Mouse (Mus musculus) lung, postnatal 0 days (tissue): Measurements from ENCODE around the gene Rnf26. TPM values are rescaled to one million over a fixed set of nuclear protein-coding genes. Genes with fewer than 3 reads are reported as not detected.

Experiments
- ATAC-seq: fragments of 200-750 bp; cut with Nextera tagmentation; 2 replicates; pipeline ENCODE4 v1.8.0; 2017; ENCODE audit warnings: moderate library complexity
- DNase-seq: peaks from one replicate; pipeline ENCODE4 v3.0.0-alpha.2; 2016; ENCODE audit warnings: low spot score
- H3K27ac ChIP-seq: fragments of 300-500 bp; sonication (generic); 2 replicates; pipeline ENCODE4 v1.5.1; 2014; ENCODE audit warnings: antibody characterized with exemption, mild to moderate bottlenecking, low read length, mixed read lengths
- H3K27me3 ChIP-seq: fragments of 300-500 bp; sonication (generic); replicated peaks from 2 replicates; pipeline ENCODE4 v1.6.1; 2014; ENCODE audit warnings: low read length, mixed read lengths; ENCODE audit not compliant: insufficient read depth
- H3K36me3 ChIP-seq: fragments of 300-500 bp; sonication (generic); 2 replicates; pipeline ENCODE4 v1.6.1; 2014; ENCODE audit warnings: low read length, mixed read lengths; ENCODE audit not compliant: insufficient read depth
- H3K4me1 ChIP-seq: fragments of 300-500 bp; sonication (generic); 2 replicates; pipeline ENCODE4 v1.6.1; 2014; ENCODE audit warnings: antibody characterized with exemption, low read depth, low read length, mixed read lengths; ENCODE audit not compliant: insufficient read depth
- H3K4me2 ChIP-seq: fragments of 300-500 bp; sonication (generic); replicated peaks from 2 replicates; pipeline ENCODE4 v1.6.1; 2014; ENCODE audit warnings: low read depth, mild to moderate bottlenecking, low read length, moderate library complexity, mixed read lengths
- H3K4me3 ChIP-seq: fragments of 300-500 bp; sonication (generic); 2 replicates; pipeline ENCODE4 v1.5.1; 2014; ENCODE audit warnings: low read depth, low read length
- H3K9ac ChIP-seq: fragments of 300-500 bp; sonication (generic); replicated peaks from 2 replicates; pipeline ENCODE4 v1.6.1; 2014; ENCODE audit warnings: low read depth, mild to moderate bottlenecking
- H3K9me3 ChIP-seq: fragments of 300-500 bp; sonication (generic); 2 replicates; pipeline ENCODE4 v1.6.1; 2016; ENCODE audit warnings: low read length, mixed read lengths
- CTCF ChIP-seq: IDR thresholded peaks from 2 replicates; pipeline ENCODE4 v1.5.1; 2016; ENCODE audit warnings: antibody characterized with exemption, mild to moderate bottlenecking
- EP300 ChIP-seq: IDR thresholded peaks from 2 replicates; pipeline ENCODE4 v1.6.1; 2016; ENCODE audit warnings: antibody characterized with exemption, mild to moderate bottlenecking, control low read depth
- WGBS: fragments of 180-500 bp; shearing (Covaris S2); extraction: QIAGEN DNeasy Blood & Tissue Kit; methylation state at CpG from one replicate; pipeline ENCODE4 v1.1.7; 2014; 5-methylcytosine and 5-hydroxymethylcytosine counted together
- polyA plus RNA-seq: library from polyadenylated mRNA; unstranded; fragments of >200 nt; fragmentation: Nextera tagmentation; extraction: Ambion mirVana; gene quantifications from 2 replicates; pipeline ENCODE4 v1.2.1, GENCODE M21; 2015

The Rnf26 gene
- polyA plus RNA-seq, 1 experiment from 2014 or later: 19.0 TPM

DNA sequence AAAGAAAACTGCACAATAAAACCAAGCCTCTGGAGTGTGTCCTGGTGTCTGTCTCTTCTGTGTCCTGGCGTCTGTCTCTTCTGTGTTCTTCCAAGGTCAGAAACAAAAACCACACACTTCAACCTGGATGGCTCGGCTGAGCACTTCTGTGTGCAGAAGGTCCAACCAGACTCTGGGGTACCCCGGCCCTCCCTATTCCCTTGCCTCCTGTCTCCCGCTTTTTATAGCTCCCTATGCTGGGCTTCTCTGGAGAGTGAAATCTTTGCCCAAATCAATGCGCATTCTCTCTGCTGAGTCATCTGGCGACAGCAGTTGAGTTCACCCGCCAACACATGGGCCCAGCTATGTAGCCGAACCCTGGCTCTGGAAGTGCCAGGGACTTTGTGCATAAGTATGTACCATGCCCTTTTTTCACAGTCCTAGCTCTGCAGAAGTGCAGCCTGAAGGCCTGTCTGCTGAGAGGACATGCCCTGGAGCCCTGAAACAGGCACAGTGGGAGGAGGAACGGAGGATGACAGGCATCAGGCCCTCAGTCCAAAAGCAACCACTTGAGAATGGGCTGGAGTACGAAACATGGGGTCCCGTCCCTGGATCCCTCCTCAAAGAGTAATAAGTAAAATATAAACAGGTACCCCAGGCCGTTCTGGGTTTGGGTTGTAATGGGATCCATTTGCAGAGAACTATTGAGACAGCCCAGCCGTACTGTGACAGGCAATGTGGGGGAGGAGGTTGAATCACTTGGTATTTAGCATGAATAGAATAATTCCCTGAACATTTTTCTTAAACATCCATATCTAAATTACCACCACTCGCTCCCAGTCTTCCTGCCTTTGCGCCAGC, 64.6 kb downstream of the Rnf26 start:
- Histone ChIP-seq H3K4me1 (no peaks in the 10 kb centered on the region), H3K27ac (no peak overlapping the region), H3K9ac (no peak overlapping the region), H3K36me3 (no peaks in the 10 kb centered on the region), H3K4me3 (no peak overlapping the region), H3K27me3 (peaks cover 8% of the 10 kb centered on the region), H3K4me2 (no peak overlapping the region), H3K9me3 (no peaks in the 10 kb centered on the region)
- DNase-seq (no peak), ATAC-seq (no peak)
- WGBS: 68% methylated on average over 15 of the region's 15 CpGs
- TF ChIP-seq EP300 (no peak), CTCF (no peak)

- no peak overlapping the region for H3K27ac ChIP-seq
- 64% methylated on average over 14 of the region's 14 CpGs for WGBS
- H3K4me3 ChIP-seq: no peak overlapping the region
- no peaks in the 10 kb centered on the region for H3K36me3 ChIP-seq
- no peaks in the 10 kb centered on the region for H3K9me3 ChIP-seq
- H3K4me1 ChIP-seq: no peaks in the 10 kb centered on the region
- H3K4me2 ChIP-seq: no peak overlapping the region
- H3K9ac ChIP-seq: no peak overlapping the region
- TF ChIP-seq CTCF: no peak
- TF ChIP-seq EP300: no peak
- H3K27me3 ChIP-seq: peaks cover 15% of the 10 kb centered on the region
- no peak for DNase-seq
- no peak for ATAC-seq
Observed at GRCm38 (mm10) chr9:44047571-44048490, 65.5 kb downstream of the Rnf26 start.

- H3K27ac ChIP-seq: no peak overlapping the region
- no peaks in the 10 kb centered on the region for H3K9me3 ChIP-seq
- no peak for ATAC-seq
- H3K27me3 ChIP-seq: peaks cover 17% of the 10 kb centered on the region
- WGBS: 26% methylated on average over 6 of the region's 6 CpGs
- H3K4me1 ChIP-seq: no peaks in the 10 kb centered on the region
- H3K36me3 ChIP-seq: no peaks in the 10 kb centered on the region
- no peak overlapping the region for H3K4me2 ChIP-seq
- TF ChIP-seq EP300 (no peak), CTCF (no peak)
- DNase-seq: no peak
- no peak overlapping the region for H3K4me3 ChIP-seq
- H3K9ac ChIP-seq: no peak overlapping the region
Observed at GRCm38 (mm10) chr9:44047071-44047470, 66.2 kb downstream of the Rnf26 start.

DNA sequence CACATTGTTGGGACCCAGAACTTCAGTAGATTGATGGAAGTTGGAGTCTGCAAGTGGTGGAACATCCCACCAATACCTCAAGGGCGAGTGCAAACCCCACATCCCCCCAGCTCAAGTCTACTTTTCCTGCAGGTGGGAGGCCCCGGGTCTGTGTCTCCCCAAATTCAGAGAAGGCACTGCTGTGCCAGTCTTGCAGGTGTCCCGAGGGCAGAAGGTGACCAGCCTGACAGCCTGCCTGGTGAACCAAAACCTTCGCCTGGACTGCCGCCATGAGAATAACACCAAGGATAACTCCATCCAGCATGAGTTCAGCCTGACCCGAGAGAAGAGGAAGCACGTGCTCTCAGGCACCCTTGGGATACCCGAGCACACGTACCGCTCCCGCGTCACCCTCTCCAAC, 66.9 kb downstream of the Rnf26 start:
- H3K4me3 ChIP-seq: no peak overlapping the region
- H3K4me2 ChIP-seq: no peak overlapping the region
- H3K9me3 ChIP-seq: no peaks in the 10 kb centered on the region
- H3K4me1 ChIP-seq: no peaks in the 10 kb centered on the region
- H3K36me3 ChIP-seq: no peaks in the 10 kb centered on the region
- 80% methylated on average over 12 of the region's 12 CpGs for WGBS
- H3K27ac ChIP-seq: no peak overlapping the region
- ATAC-seq (no peak), DNase-seq (no peak)
- H3K9ac ChIP-seq: no peak overlapping the region
- TF ChIP-seq CTCF (no peak), EP300 (no peak)
- peaks cover 17% of the 10 kb centered on the region for H3K27me3 ChIP-seq

DNA sequence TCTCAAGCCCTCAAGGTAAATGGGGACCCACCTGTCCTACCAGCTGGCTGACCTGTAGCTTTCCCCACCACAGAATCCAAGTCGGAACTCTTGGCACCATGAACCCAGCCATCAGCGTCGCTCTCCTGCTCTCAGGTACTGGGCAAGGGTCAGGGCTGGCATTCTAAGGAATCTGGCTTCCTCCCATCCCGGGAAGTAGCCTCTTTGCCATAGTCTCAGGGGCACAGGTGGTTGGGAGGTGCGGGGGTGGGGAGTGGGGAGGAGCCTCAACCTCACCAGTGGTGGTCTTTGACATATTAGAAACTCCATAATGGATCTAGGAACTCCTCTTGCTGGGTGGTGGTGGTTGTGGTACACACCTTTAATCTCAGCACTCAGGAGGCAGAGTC, 67.4 kb downstream of the Rnf26 start:
- Histone ChIP-seq H3K4me3 (no peak overlapping the region), H3K36me3 (no peaks in the 10 kb centered on the region), H3K4me2 (no peak overlapping the region), H3K27me3 (peaks cover 17% of the 10 kb centered on the region), H3K9ac (no peak overlapping the region), H3K4me1 (no peaks in the 10 kb centered on the region), H3K27ac (no peak overlapping the region), H3K9me3 (no peaks in the 10 kb centered on the region)
- no peak for ATAC-seq
- 74% methylated on average over 5 of the region's 5 CpGs for WGBS
- DNase-seq: no peak
- TF ChIP-seq EP300: no peak
- no peak for TF ChIP-seq CTCF

Other genes with a start within 250 kb of the Rnf26 start
- 2.9 and 5.0 TPM in 2 replicates for gene Thy1, start 70.1 kb downstream of the Rnf26 start, polyA plus RNA-seq
- gene Usp2, start 46.5 kb downstream of the Rnf26 start, polyA plus RNA-seq: 11.0 TPM in 2 replicates
- gene Mfrp, start 11.8 kb downstream of the Rnf26 start, polyA plus RNA-seq: 0.08 TPM in 1 of 2 replicates, not detected in the other
- 9.8 and 10.3 TPM in 2 replicates for gene C1qtnf5, start 6.3 kb downstream of the Rnf26 start, polyA plus RNA-seq
- gene Gm49380, start within 50 bp of the Rnf26 start, polyA plus RNA-seq: 0.29 and 0.30 TPM in 2 replicates
- 113 and 116 TPM in 2 replicates for gene Mcam, start 21.0 kb upstream of the Rnf26 start, polyA plus RNA-seq
- gene Cbl, start 120.5 kb upstream of the Rnf26 start, polyA plus RNA-seq: 6.8 and 9.3 TPM in 2 replicates
- 59.6 and 60.0 TPM in 2 replicates for gene Ccdc153, start 127.2 kb upstream of the Rnf26 start, polyA plus RNA-seq
- gene Pdzd3, start 138.0 kb upstream of the Rnf26 start, polyA plus RNA-seq: 0.13 TPM in 1 of 2 replicates, not detected in the other
- gene Nlrx1, start 155.1 kb upstream of the Rnf26 start, polyA plus RNA-seq: 9.4 and 10.1 TPM in 2 replicates
- 0.47 and 0.63 TPM in 2 replicates for gene Abcg4, start 175.1 kb upstream of the Rnf26 start, polyA plus RNA-seq
- 10.0 and 11.3 TPM in 2 replicates for gene Hinfp, start 192.2 kb upstream of the Rnf26 start, polyA plus RNA-seq
- gene C2cd2l, start 206.8 kb upstream of the Rnf26 start, polyA plus RNA-seq: 8.1 and 10.3 TPM in 2 replicates
- 38.3 and 42.1 TPM in 2 replicates for gene Dpagt1, start 212.5 kb upstream of the Rnf26 start, polyA plus RNA-seq
- gene H2afx, start 221.2 kb upstream of the Rnf26 start, polyA plus RNA-seq: 50.0 and 52.7 TPM in 2 replicates
- gene Hmbs, start 230.7 kb upstream of the Rnf26 start, polyA plus RNA-seq: 57.5 and 59.3 TPM in 2 replicates
- 24.5 and 26.1 TPM in 2 replicates for gene Vps11, start 248.2 kb upstream of the Rnf26 start, polyA plus RNA-seq